Mouse (Mus musculus): ENCODE measurements around the gene Map7d3. TPM values are rescaled to one million over a fixed set of nuclear protein-coding genes. Genes with fewer than 3 reads are reported as not detected.

Gene Map7d3
- total and polyA plus RNA-seq, 3 experiments: not detected

- Histone ChIP-seq H3K27ac (ENCODE audit: insufficient read depth, low read depth) (no peak overlapping the region), H3K9me3 (replicated peaks; ENCODE audit: low read length) (no peaks in the 10 kb centered on the region), H3K4me1 (ENCODE audit: control insufficient read depth in 1 of 2, insufficient read depth in 2 of 2) (peaks cover 0 to 3% of the 10 kb centered on the region in 2 experiments; a peak in 1 of 4 replicates), H3K79me2 (replicated peaks; ENCODE audit: control insufficient read depth, extremely low read depth, insufficient read depth, poor library complexity, severe bottlenecking) (no peaks in the 10 kb centered on the region), H3K36me3 (replicated peaks in 1 of 2; ENCODE audit: control insufficient read depth in 1 of 2, insufficient read depth in 1 of 2, low read length in 1 of 2) (no peaks in the 10 kb centered on the region), H3K4me2 (ENCODE audit: insufficient read depth, low read depth, poor library complexity, severe bottlenecking) (no peak overlapping the region), H3K4me3 (replicated peaks in 1 of 3; ENCODE audit: low read depth in 2 of 3, low read length in 2 of 3, poor library complexity in 1 of 3) (no peak overlapping the region), H3K27me3 (replicated peaks) (no peaks in the 10 kb centered on the region), H3K9ac (ENCODE audit: insufficient read depth, low read depth) (no peak overlapping the region)
- peak; percentile 22 for DNase-seq (ENCODE audit: extremely low read depth)
- in situ Hi-C loops (cut with MboI; ENCODE audit: low pct_ligation_motif_present, low pct_unique_long_range_greater_than_20kb, low sequenced_read_pairs): no loop called here
- no peak for TF ChIP-seq TBP (conservative IDR thresholded peaks at IDR 0.05; ENCODE audit: low read depth, low read length)
- TF ChIP-seq RCOR1 (conservative IDR thresholded peaks at IDR 0.05; ENCODE audit: low read depth, low read length): no peak
- TF ChIP-seq ZC3H11A (IDR thresholded peaks at IDR 0.05; ENCODE audit: low read depth, low read length): no peak
- TF ChIP-seq ZKSCAN1 (IDR thresholded peaks at IDR 0.05; ENCODE audit: borderline replicate concordance, low read depth, low read length): no peak
- no peak for TF ChIP-seq ZMIZ1 (IDR thresholded peaks at IDR 0.05; ENCODE audit: low read depth, low read length)
- no peak for TF ChIP-seq NELFE (IDR thresholded peaks at IDR 0.05; ENCODE audit: low read depth, low read length)
- no peak for TF ChIP-seq UBTF (IDR thresholded peaks at IDR 0.05; ENCODE audit: low read depth, low read length)
- TF ChIP-seq IRF4 (IDR thresholded peaks at IDR 0.05; ENCODE audit: low read depth, low read length): no peak
- TF ChIP-seq GABPA (IDR thresholded peaks at IDR 0.05; ENCODE audit: insufficient replicate concordance, low read depth, low read length): no peak
- TF ChIP-seq MAX (IDR thresholded peaks at IDR 0.05; ENCODE audit: low read length): no peak
- no peak for TF ChIP-seq JUND (conservative IDR thresholded peaks at IDR 0.05; ENCODE audit: low read depth, low read length)
- no peak for TF ChIP-seq POLR2A (IDR thresholded peaks at IDR 0.05; ENCODE audit: low read depth, low read length)
- TF ChIP-seq ETS1 (conservative IDR thresholded peaks at IDR 0.05; ENCODE audit: low read depth, low read length): no peak
- no peak for TF ChIP-seq EP300 (IDR thresholded peaks at IDR 0.05; ENCODE audit: low read length)
- TF ChIP-seq CTCF (conservative IDR thresholded peaks at IDR 0.05 in 1 of 2, IDR thresholded peaks at IDR 0.05 in 1 of 2; ENCODE audit: low read depth in 2 of 2, low read length in 2 of 2): peak; percentile 33 to 59
- no peak for TF ChIP-seq HCFC1 (IDR thresholded peaks at IDR 0.05; ENCODE audit: low read depth, low read length)
- no peak for TF ChIP-seq USF2 (conservative IDR thresholded peaks at IDR 0.05; ENCODE audit: low read depth, low read length)
- TF ChIP-seq ELF1 (IDR thresholded peaks at IDR 0.05; ENCODE audit: low read depth, low read length): no peak
- no peak for TF ChIP-seq MAZ (IDR thresholded peaks at IDR 0.05; ENCODE audit: low read depth, low read length)
- peak; percentile 24; the same call in 1 of the 2 replicates for TF ChIP-seq SMC3 (IDR thresholded peaks at IDR 0.05; ENCODE audit: low read depth, low read length)
- TF ChIP-seq RAD21 (IDR thresholded peaks at IDR 0.05; ENCODE audit: low read depth, low read length): peak; percentile 43
- TF ChIP-seq SIN3A (IDR thresholded peaks at IDR 0.05; ENCODE audit: low read length): no peak
- dilution Hi-C loops (cut with MboI; ENCODE audit: extremely low pct_ligation_motif_present, extremely low pct_unique_long_range_greater_than_20kb, low sequenced_read_pairs): no loop called here
Observed at GRCm38 (mm10) chrX:56839369-56839768, 17.2 kb upstream of the Map7d3 start.

GRCm38 (mm10) chrX:56835842-56836241 is 13.7 kb upstream of the Map7d3 start:
- peaks cover 0 to 3% of the 10 kb centered on the region in 2 experiments; a peak in 1 of 4 replicates for H3K4me1 ChIP-seq (ENCODE audit: control insufficient read depth in 1 of 2, insufficient read depth in 2 of 2)
- H3K9ac ChIP-seq (ENCODE audit: insufficient read depth, low read depth): no peak overlapping the region
- H3K79me2 ChIP-seq (replicated peaks; ENCODE audit: control insufficient read depth, extremely low read depth, insufficient read depth, poor library complexity, severe bottlenecking): no peaks in the 10 kb centered on the region
- no peak overlapping the region for H3K4me3 ChIP-seq (replicated peaks in 1 of 3; ENCODE audit: low read depth in 2 of 3, low read length in 2 of 3, poor library complexity in 1 of 3)
- no peaks in the 10 kb centered on the region for H3K27me3 ChIP-seq (replicated peaks)
- TF ChIP-seq MAZ (IDR thresholded peaks at IDR 0.05; ENCODE audit: low read depth, low read length) (no peak), IRF4 (IDR thresholded peaks at IDR 0.05; ENCODE audit: low read depth, low read length) (no peak)
- H3K27ac ChIP-seq (ENCODE audit: insufficient read depth, low read depth): no peak overlapping the region
- H3K9me3 ChIP-seq (replicated peaks; ENCODE audit: low read length): no peaks in the 10 kb centered on the region
- no peak for DNase-seq (ENCODE audit: extremely low read depth)
- H3K4me2 ChIP-seq (ENCODE audit: insufficient read depth, low read depth, poor library complexity, severe bottlenecking): peak overlapping the region; percentile 2; the same call in 1 of the 2 replicates
- H3K36me3 ChIP-seq (replicated peaks in 1 of 2; ENCODE audit: control insufficient read depth in 1 of 2, insufficient read depth in 1 of 2, low read length in 1 of 2): no peaks in the 10 kb centered on the region
- in situ Hi-C loops (cut with MboI; ENCODE audit: low pct_ligation_motif_present, low pct_unique_long_range_greater_than_20kb, low sequenced_read_pairs): no loop called here
- dilution Hi-C loops (cut with MboI; ENCODE audit: extremely low pct_ligation_motif_present, extremely low pct_unique_long_range_greater_than_20kb, low sequenced_read_pairs): no loop called here

Measured in CH12.LX (cell line).